Mouse (Mus musculus): ENCODE results near the gene Arl9.
A peak's percentile ranks its signal among the peaks of the same experiment; 100 is the strongest.
"Not testable (repeated sequence)": the region's sequence is repeated elsewhere in the genome, so short reads cannot be mapped to it uniquely, and the experiment has no call there.

The Arl9 gene

DNA sequence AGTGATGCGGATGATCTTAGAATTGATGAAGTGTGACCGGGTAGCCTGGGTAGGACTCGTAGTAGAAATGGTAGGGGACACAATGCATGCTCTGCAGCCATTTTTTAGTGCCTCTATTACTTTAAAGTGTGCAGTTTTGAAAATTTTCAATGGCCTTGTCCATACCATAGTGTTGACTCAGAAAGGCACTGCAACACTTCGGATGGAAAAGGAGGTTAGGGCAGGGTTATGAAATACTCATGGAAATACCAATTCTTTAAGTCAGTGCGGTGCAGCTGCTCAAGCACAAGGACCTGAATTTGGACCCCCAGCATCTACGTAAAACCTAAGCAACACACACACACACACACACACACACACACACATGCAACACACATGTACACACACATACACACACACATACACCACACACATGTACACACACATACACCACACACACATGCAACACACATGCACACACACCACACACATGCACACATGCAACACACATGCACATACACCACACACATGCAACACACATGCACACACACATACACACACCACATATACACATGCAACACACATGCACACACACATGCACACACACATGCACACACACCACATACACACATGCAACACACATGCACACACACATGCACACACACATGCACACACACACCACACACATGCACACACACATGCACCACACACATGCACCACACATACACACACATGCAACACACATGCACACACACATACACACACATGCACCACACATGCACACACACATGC, at the start of gene Arl9:
TSS of gene Arl9 (plus strand) at position 5 of the 771 bp plus-strand sequence.
- DNase-seq (ENCODE audit: low spot score in 2 of 2), result no peak

DNA sequence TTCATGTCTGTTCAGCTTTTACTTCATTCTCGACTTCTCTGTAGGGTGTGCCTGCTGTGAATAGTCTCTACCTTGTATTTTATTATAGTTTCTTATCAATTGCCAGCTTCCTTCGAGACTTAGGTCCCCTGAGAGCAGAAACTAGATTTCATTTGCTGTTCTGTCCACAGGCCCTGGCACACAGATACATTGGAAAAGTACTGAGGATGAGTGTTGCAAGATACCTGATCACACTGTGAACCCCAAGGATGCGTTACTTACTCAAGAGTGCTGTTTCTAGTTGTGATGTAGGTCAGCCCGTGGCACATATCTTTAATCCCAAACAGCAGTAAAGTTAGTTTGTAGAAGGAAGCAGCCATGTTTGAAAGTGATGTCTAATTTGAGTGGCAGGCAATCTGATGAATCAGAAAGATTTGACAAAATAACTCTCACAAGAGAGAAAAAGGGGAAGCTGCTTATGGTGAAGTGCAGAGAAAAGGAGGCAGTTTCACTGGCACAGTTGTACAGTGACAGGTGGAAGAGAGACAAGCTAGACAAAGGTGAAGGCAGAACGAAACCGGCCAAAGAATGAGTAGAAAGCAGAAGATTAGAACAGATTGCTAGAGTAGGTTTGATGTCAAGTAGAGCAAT, 49.5 kb upstream of the Arl9 start:
- DNase-seq (ENCODE audit: low spot score in 2 of 2), result no peak

DNA sequence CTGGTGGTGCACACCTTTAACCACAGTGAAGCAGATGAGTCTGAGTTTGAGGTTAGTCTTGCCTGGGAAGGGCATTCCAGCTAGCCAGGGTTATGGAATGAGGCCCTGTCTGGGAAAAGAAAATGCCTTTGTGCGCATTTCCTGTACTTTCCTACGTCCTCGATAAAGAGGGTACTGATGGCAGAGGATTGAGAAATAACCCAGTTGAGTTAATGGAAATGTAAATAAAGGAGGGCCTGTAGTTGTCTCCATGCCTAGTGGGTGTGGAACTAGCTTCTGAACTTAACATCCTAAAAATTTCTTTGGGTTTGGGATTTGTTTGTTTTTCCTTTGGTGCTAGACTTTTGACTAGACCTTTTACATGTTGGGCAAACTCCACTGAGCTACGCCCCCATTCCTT, 48.4 kb upstream of the Arl9 start:
- no peak for DNase-seq (ENCODE audit: low spot score in 2 of 2)

DNA sequence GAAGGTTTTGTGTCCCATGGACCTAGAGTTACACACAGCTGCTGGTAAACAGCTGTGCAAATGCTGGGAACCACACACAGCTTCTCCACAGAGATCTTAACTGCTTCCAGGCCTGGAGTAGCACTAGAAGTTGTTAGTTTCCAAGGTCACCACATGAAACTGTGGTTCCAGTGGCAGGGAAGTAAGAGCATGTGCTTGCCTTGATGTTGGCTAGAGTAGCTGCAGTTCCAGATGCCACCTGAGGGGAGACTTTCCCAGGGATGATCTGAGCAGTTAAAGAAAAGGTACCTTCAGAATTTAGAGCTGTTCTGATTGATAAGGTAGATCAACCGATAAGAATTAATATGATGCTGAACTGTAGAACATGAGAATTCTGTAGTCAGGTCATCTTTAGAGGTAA, 45.9 kb upstream of the Arl9 start:
- no peak for DNase-seq (ENCODE audit: low spot score in 2 of 2)

DNA sequence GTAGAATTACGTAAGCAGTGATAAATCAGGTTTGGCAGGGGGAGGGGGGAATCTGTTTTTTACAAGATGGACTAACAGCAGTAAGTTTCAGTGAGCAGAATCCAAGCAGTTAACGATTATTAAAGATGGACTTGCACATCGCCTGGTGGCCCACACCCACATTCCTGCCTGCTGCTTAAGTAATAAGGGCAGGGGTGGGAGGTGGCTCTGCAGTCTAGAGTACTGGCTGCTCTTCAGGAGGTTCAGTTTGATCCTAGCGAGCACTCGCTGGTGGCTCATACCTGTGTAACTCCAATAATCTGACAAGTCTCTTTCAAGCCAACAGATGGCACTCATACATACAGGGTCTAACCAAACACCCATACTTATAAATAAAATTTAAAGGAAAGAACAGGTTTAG, 44.3 kb upstream of the Arl9 start:
- DNase-seq (ENCODE audit: low spot score in 2 of 2), result no peak

DNA sequence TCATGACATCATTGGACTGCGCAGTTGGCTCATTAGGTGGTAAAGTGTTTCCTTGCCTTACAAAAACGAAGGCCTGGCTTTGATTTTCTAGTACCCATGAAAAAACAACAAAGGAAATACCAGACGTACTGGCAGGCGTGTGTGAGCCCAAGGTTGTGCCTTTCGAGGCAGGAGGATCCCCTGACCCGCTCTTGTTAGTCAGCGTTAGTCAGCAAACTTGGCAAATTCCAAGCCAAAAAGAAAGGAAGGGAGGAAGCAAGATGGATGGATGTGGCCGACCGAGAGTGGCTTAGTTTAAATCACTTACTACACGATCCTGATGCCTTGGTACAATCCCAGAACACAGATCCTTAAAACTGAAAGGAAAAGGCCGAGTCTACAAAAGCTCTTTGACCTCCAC, 41.3 kb upstream of the Arl9 start:
- no peak for DNase-seq (ENCODE audit: low spot score in 2 of 2)

DNA sequence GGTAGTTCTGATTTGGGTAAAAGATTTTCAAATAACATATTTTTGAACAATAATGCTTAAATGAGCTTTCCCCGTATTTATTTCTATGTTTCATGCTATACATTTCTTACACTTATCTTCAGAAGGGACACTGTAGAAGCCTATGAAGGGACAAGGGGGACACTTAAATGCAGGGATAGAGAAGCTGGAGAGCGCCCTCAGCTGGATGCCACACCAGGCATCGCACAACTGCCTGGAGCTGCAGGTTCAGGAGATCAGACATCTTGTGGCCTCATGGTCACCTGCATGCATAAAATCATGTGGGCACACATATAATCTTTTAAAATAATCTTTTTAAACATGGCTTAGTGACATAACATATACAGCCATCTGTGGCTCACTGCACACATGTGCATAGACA, 39.2 kb upstream of the Arl9 start:
- DNase-seq (ENCODE audit: low spot score in 2 of 2), result no peak

DNA sequence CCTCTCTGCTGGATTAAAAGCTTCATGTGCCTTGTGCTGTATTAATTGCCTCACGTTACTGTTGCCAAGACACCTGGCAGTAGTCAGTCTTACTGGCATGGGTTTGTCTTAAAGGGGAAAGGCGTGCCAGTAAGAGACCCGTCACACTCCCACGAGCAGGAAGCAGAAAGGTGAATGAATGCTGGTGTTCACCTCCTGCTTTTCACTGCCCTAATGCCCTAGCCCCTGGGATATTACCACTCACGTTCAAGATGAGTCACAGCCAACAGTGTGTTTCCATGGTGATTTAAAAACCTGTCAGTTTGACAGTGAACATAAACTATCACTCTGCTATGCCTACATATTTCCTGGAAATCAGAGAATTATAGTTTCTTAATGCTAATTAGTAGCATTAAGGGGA, 34.6 kb upstream of the Arl9 start:
- DNase-seq (ENCODE audit: low spot score in 2 of 2), result no peak

DNA sequence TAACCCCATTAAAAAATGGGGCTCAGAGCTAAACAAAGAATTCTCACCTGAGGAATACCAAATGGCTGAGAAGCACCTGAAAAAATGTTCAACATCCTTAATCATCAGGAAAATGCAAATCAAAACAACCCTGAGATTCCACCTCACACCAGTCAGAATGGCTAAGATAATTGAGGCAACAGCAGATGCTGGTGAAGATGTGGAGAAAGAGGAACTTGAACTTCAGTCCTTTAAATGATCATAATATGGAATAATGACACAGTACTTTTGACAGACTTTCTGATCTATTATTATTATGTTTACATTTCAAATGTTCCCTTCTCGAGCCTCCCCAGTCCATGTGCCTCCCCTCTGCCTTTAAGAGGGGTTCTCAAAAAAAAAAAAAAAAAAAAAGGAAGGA, 32.7 kb upstream of the Arl9 start:
- not testable (repeated sequence) for DNase-seq (ENCODE audit: low spot score in 2 of 2)

DNA sequence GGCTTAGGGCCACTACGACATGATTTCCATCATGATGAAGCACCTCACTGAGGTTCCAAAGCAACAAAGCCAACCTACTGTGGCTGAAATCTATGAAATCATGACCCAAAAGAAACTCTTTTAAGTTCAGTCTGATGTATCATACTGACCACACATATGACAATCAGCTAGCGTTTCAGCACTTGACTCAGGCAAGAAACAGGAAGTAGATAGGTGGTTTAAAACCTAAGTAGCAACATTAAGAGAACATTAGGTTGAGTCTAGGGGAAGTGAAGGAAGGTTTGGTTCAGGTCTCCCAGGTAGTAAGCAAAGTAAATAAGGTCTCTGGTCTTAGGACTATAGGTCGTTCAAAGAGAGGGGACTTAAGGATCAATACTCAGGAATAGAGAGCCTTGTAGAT, 30.4 kb upstream of the Arl9 start:
- DNase-seq (ENCODE audit: low spot score in 2 of 2), result no peak

DNA sequence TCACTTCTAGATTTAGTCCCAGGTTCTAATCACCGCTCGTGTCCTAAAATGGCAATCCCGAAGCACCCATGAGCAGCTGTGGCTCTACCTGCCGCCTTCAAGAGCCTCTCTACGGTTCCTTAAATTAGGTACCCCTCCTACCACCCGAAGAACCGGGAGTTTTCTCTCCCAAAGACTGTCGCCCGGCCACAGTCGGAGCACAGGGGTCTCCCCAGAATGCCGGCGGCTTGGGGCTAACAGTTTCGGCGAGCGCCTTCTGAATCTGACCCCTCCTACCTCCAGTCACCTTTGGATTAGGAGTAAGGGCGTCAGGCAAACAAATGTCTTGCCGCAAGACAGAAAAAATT, 29.7 kb upstream of the Arl9 start:
- DNase-seq (ENCODE audit: low spot score in 2 of 2), result no peak

DNA sequence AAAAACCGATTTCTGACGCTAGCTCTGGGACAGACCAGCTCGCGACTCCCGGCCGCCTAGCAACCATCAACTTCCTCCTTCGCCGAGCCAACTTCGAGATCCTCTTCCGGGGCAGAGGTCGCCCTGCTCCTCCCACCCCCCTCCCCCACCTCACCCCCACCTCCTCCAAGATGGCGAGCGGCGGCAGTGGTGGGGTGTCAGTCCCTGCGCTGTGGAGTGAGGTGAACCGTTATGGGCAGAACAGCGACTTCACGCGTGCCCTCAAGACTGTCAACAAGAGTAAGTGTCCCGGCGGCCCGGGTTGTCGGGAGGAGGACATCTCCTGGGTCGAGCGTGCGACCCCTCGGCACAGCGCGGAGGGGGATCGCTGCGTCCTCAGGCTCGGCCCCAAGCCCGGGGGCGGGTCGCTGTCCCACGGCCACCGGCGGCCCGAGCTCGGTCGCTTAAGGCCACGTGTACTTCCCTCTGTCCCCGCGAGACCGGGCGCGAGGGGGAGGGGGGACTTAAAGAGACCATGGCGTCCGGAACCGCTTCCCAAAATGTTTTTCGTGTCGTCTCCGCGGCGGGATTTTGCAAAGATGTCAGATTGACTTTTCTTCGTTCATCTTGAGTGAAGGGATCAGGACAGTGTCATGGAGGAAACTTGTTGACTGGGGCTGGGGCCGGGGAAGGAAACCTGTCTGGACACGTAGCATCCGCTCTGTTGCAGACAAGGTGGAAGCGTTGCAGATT, 29.1 kb upstream of the Arl9 start, which contains the start of gene Srp72:
TSS of gene Srp72 (plus strand) at position 130 of the 732 bp plus-strand sequence.
- peak; percentile 74 to 89 for DNase-seq (ENCODE audit: low spot score in 2 of 2)

DNA sequence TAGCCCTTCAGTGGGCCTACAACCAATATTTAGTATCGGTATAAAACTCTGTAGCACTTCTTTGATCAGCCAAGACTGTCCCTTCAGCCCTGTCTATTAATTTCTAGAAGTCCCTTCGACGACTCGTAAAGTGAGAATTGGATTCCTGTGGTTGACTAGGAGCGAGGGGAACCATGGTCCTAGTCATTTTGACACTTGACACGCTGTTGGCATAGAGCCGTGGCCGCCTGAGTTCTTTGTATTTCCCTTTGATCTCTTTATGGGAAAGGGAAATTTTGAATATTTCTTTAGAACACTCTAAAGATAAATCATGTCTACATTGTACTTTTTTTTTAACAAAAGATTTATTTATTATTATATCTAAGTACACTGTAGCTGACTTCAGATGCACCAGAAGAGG, 28.1 kb upstream of the Arl9 start:
- DNase-seq (ENCODE audit: low spot score in 2 of 2), result no peak

DNA sequence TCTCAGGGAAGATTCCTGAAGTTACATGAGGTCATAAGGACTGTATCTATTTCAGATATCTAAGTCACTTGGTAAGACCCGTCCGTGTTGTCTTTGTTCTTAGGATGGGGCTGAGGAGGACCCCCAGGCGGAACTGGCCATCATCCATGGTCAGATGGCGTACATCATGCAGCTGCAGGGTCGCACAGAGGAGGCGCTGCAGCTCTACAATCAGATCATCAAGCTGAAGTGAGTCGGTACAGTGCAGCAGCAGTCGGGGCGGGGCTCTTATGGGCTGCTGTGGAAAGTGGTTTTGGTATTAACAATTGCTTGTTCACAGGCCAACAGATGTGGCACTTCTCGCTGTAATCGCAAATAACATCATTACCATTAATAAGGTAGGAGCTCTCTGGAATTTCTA, 19.8 kb upstream of the Arl9 start:
- DNase-seq (ENCODE audit: low spot score in 2 of 2), result no peak

DNA sequence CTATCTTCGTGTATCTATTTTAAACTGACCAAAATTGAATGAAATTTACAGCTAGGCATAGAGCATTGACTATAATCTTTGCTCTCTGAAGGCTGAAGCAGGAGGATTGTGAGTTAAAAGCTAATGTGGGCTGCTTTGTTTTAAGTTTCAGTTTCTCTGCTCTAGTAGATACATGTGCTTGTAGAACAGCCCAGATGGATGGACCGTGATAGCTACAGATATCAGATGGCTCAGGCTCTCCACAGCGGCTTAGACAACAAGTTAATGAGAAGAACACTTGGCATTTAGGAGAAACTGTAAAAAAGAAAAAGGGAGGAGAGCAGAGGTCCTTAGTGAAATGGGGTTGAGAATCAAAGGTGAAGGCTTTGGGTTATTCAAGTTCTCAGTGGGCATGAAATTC, 13.1 kb upstream of the Arl9 start:
- DNase-seq (ENCODE audit: low spot score in 2 of 2), result no peak

DNA sequence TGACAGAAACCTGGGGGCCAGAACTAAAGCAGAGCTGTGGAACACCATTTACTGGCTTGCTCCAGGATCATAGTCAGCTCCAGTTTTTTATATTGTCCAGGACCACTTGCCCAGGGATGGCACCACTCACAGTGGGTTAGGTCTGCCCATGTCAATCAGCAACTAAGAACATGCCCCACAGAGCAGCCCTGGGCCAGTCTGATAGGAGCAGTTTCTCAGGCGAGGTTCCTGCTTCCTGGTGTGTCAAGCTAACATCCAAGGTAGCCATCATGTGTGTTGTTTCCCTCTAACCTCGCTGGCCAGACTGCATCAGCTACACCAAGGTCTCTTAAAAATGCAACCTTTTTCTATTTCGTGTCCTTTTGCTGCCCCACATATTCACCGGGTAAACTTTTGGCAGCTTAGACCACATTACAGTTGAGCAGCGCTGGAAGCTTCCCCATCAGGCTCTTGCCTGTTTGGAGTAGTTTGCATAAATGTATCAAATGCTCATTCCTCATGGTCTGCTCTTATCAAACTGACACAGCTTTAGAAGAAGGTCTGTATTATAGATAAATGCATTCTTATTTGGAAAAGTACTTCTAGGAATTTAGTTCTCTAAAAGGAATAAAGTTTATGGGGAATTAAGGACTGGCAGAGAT, 10.6 kb upstream of the Arl9 start:
- DNase-seq (ENCODE audit: low spot score in 2 of 2), result no peak

DNA sequence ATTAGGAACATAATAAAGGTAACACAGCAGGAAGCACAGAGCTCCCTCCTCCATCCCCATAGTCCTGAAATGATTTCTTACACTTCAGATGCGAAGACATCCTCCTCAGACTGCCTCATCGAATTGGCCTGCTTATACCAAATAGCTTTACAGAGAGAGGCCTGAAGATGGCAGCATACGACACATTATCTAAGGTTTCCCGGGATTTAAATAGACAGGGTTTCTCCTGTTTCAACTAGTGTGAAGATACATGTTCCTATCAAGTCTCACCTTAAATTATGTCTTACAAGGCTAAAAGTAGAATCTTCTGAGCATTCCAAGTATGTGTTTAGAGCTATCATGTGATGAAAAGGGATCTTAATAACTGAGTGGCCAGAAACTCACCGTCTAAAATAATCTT, 5.4 kb upstream of the Arl9 start:
- DNase-seq (ENCODE audit: low spot score in 2 of 2), result no peak

DNA sequence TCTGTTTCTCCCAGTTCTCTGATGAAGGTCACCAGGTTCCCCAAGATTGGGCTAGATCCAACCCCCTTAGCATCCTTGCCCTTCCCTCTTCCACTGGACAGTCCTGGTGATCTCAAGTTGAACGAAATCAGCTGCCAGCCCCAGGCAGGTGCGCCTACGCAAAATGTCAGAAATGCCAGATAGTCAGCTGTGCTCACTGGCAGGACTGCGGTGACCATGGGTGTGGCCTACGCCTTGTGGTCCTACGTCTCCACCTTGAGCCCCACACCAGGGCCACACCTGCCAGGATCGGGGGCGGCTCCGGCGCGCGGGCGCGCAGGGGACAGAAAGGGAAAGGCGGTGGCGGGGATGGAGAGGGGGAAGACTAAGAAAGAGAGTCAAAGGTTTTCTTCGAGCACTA, 2.7 kb upstream of the Arl9 start:
- no peak for DNase-seq (ENCODE audit: low spot score in 2 of 2)

DNA sequence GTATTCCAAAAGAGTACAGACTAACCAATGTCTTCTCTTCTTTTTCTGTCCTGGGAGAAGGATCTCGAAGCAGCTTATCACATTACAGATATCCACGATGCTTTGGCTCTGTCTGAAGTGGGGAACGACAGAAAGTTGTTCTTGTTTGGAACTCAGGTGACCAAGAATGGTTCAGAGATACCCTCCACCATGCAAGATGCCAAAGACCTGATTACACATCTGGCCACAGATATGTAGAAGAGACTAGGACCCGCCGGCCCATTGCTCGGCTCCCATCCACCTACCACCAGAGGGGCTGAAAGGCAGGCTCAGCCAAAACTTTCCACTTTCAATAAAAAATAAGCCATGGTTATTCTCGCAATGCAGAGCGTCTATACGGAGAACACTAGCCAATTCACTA, 6.5 kb downstream of the Arl9 start:
- DNase-seq (ENCODE audit: low spot score in 2 of 2), result no peak

DNA sequence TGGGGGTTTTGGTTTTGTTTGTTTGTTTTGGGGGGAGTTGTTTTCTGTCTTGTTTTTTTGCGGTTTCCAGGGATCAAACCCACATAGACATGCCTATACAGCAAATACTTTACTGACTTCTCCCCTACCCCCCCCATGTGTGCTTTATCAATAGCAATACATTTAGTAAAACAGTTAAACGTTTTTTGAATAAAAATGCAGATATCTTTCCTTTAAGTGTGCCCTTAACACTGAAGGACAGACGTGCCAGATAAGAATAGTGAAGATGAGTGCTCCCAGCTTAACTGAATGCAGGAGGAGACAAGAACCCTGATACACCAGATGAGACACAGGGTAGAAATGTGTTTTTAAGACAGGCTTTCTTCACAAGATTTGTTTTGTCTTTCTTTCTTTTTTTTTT, 7.2 kb downstream of the Arl9 start:
- DNase-seq (ENCODE audit: low spot score in 2 of 2), result no peak

DNA sequence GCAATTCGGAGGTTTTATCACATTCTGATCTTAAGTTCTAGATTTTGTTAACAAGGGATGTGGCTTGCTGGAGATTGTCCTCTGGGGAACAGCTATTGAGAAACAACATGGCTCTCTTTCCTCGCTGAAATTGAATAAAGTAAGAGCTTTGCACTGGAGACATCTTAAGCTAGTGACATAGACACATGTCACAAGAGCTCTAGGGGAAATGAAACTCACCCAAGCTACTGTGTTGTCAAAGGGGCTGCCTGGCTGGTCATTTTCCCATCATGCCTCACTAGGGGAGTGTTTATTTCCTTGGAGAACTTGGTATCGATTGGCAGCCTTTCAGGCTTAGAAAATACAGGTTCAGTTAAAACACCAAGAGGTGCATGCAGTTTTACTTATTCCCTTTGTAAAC, 9.3 kb downstream of the Arl9 start:
- DNase-seq (ENCODE audit: low spot score in 2 of 2), result no peak

Measured in thymus, postnatal 10 days (tissue).